Mouse (Mus musculus): Measurements from ENCODE around the gene Rac2.

- no peak for TF ChIP-seq CTCF (IDR thresholded peaks at IDR 0.05; ENCODE audit: low read depth, low read length)
- no peak for TF ChIP-seq POLR2A (IDR thresholded peaks at IDR 0.05; ENCODE audit: borderline replicate concordance, low read depth, low read length)
These were observed 62.4 kb downstream of the Rac2 start for GRCm38 (mm10) chr15:78510121-78510576.

Measured in bone marrow macrophage, adult 2 months (primary cell).